Mouse (Mus musculus): ENCODE results near the gene Sidt2.

The Sidt2 gene

GRCm38 (mm10) chr9:45939794-45940193 lies 15.3 kb downstream of the Sidt2 start:
- no peak for TF ChIP-seq GATA4 (IDR thresholded peaks at IDR 0.05; ENCODE audit: insufficient replicate concordance, low read length)

GRCm38 (mm10) chr9:45938952-45939637 lies 16.0 kb downstream of the Sidt2 start:
- TF ChIP-seq GATA4 (IDR thresholded peaks at IDR 0.05; ENCODE audit: insufficient replicate concordance, low read length): no peak

- TF ChIP-seq GATA4 (IDR thresholded peaks at IDR 0.05; ENCODE audit: insufficient replicate concordance, low read length): no peak
Observed at GRCm38 (mm10) chr9:45938088-45938487, 17.0 kb downstream of the Sidt2 start.

GRCm38 (mm10) chr9:45936883-45937282 lies 18.2 kb downstream of the Sidt2 start:
- no peak for TF ChIP-seq GATA4 (IDR thresholded peaks at IDR 0.05; ENCODE audit: insufficient replicate concordance, low read length)

- TF ChIP-seq GATA4 (IDR thresholded peaks at IDR 0.05; ENCODE audit: insufficient replicate concordance, low read length): no peak
Observed at GRCm38 (mm10) chr9:45935628-45936210, 19.3 kb downstream of the Sidt2 start, which contains the start of gene Tagln. Gene Tagln, minus strand, starts transcription at chr9:45936058.

GRCm38 (mm10) chr9:45932571-45933415 lies 22.3 kb downstream of the Sidt2 start:
- peak; percentile 76; the same call in 1 of the 2 replicates for TF ChIP-seq GATA4 (IDR thresholded peaks at IDR 0.05; ENCODE audit: insufficient replicate concordance, low read length)

- no peak for TF ChIP-seq GATA4 (IDR thresholded peaks at IDR 0.05; ENCODE audit: insufficient replicate concordance, low read length)
Observed at GRCm38 (mm10) chr9:45931958-45932357, 23.1 kb downstream of the Sidt2 start.

GRCm38 (mm10) chr9:45929285-45929684 lies 25.8 kb downstream of the Sidt2 start:
- no peak for TF ChIP-seq GATA4 (IDR thresholded peaks at IDR 0.05; ENCODE audit: insufficient replicate concordance, low read length)

- TF ChIP-seq GATA4 (IDR thresholded peaks at IDR 0.05; ENCODE audit: insufficient replicate concordance, low read length): no peak
Observed at GRCm38 (mm10) chr9:45919895-45920294, 35.2 kb downstream of the Sidt2 start.

- peak; percentile 56; the same call in 1 of the 2 replicates for TF ChIP-seq GATA4 (IDR thresholded peaks at IDR 0.05; ENCODE audit: insufficient replicate concordance, low read length)
Observed at GRCm38 (mm10) chr9:45917041-45917934, 37.8 kb downstream of the Sidt2 start.

- TF ChIP-seq GATA4 (IDR thresholded peaks at IDR 0.05; ENCODE audit: insufficient replicate concordance, low read length): no peak
Observed at GRCm38 (mm10) chr9:45915659-45916058, 39.4 kb downstream of the Sidt2 start.

GRCm38 (mm10) chr9:45911673-45912072 lies 43.4 kb downstream of the Sidt2 start:
- no peak for TF ChIP-seq GATA4 (IDR thresholded peaks at IDR 0.05; ENCODE audit: insufficient replicate concordance, low read length)

GRCm38 (mm10) chr9:45910995-45911394 lies 44.1 kb downstream of the Sidt2 start:
- no peak for TF ChIP-seq GATA4 (IDR thresholded peaks at IDR 0.05; ENCODE audit: insufficient replicate concordance, low read length)

- no peak for TF ChIP-seq GATA4 (IDR thresholded peaks at IDR 0.05; ENCODE audit: insufficient replicate concordance, low read length)
Observed at GRCm38 (mm10) chr9:45907078-45907428, 48.0 kb downstream of the Sidt2 start.

All from liver, adult (tissue).